Mouse (Mus musculus) layer of hippocampus, adult 9-10 months (tissue): ENCODE data around the gene Mcoln2.

Experiments used
- DNase-seq: peaks from one replicate; pipeline ENCODE4 v3.0.0; 2022; ENCODE audit warnings: low spot score

Gene Mcoln2

GRCm38 (mm10) chr3:146149156-146150057 is at the start of gene Mcoln2:
Gene Mcoln2, plus strand, starts transcription at chr3:146149833.
- DNase-seq = no peak

GRCm38 (mm10) chr3:146099925-146100324 is 49.7 kb upstream of the Mcoln2 start:
- DNase-seq = no peak

- DNase-seq = no peak
These were observed 47.6 kb upstream of the Mcoln2 start for GRCm38 (mm10) chr3:146102049-146102448.

- no peak for DNase-seq
These were observed 42.4 kb upstream of the Mcoln2 start for GRCm38 (mm10) chr3:146107116-146107849.

- peak; percentile 72 for DNase-seq
These were observed 41.6 kb upstream of the Mcoln2 start, which contains the start of gene Wdr63 for GRCm38 (mm10) chr3:146107921-146108571. Gene Wdr63, minus strand, starts transcription at chr3:146108130.

GRCm38 (mm10) chr3:146108945-146109344 is 40.7 kb upstream of the Mcoln2 start:
- no peak for DNase-seq

- DNase-seq = no peak
These were observed 39.3 kb upstream of the Mcoln2 start for GRCm38 (mm10) chr3:146110358-146110757.

- DNase-seq = no peak
These were observed 38.7 kb upstream of the Mcoln2 start for GRCm38 (mm10) chr3:146110916-146111315.

GRCm38 (mm10) chr3:146117258-146117996 is 32.2 kb upstream of the Mcoln2 start, which contains the start of gene Mcoln3:
Gene Mcoln3, plus strand, starts transcription at chr3:146117450.
- DNase-seq = no peak

- no peak for DNase-seq
These were observed 31.6 kb upstream of the Mcoln2 start for GRCm38 (mm10) chr3:146117997-146118457.

- DNase-seq = no peak
These were observed 28.1 kb upstream of the Mcoln2 start for GRCm38 (mm10) chr3:146121310-146122124.

GRCm38 (mm10) chr3:146122125-146122420 is 27.6 kb upstream of the Mcoln2 start:
- DNase-seq = no peak

GRCm38 (mm10) chr3:146122807-146123463 is 26.7 kb upstream of the Mcoln2 start:
- no peak for DNase-seq

GRCm38 (mm10) chr3:146123464-146123825 is 26.2 kb upstream of the Mcoln2 start:
- DNase-seq = no peak

- DNase-seq = no peak
These were observed 22.4 kb upstream of the Mcoln2 start for GRCm38 (mm10) chr3:146127205-146127604.

- DNase-seq = no peak
These were observed 14.8 kb upstream of the Mcoln2 start for GRCm38 (mm10) chr3:146134834-146135233.

GRCm38 (mm10) chr3:146135417-146135816 is 14.2 kb upstream of the Mcoln2 start:
- DNase-seq = no peak

GRCm38 (mm10) chr3:146136422-146136821 is 13.2 kb upstream of the Mcoln2 start:
- DNase-seq = no peak

- no peak for DNase-seq
These were observed 9.4 kb upstream of the Mcoln2 start for GRCm38 (mm10) chr3:146140276-146140675.

GRCm38 (mm10) chr3:146142523-146142922 is 7.1 kb upstream of the Mcoln2 start:
- no peak for DNase-seq
